Mouse (Mus musculus): ENCODE data around the gene Hadh. TPM values are rescaled to one million over a fixed set of nuclear protein-coding genes. Genes with fewer than 3 reads are reported as not detected.

Gene Hadh
- polyA plus RNA-seq, 2 experiments: 106 to 116 TPM

DNA sequence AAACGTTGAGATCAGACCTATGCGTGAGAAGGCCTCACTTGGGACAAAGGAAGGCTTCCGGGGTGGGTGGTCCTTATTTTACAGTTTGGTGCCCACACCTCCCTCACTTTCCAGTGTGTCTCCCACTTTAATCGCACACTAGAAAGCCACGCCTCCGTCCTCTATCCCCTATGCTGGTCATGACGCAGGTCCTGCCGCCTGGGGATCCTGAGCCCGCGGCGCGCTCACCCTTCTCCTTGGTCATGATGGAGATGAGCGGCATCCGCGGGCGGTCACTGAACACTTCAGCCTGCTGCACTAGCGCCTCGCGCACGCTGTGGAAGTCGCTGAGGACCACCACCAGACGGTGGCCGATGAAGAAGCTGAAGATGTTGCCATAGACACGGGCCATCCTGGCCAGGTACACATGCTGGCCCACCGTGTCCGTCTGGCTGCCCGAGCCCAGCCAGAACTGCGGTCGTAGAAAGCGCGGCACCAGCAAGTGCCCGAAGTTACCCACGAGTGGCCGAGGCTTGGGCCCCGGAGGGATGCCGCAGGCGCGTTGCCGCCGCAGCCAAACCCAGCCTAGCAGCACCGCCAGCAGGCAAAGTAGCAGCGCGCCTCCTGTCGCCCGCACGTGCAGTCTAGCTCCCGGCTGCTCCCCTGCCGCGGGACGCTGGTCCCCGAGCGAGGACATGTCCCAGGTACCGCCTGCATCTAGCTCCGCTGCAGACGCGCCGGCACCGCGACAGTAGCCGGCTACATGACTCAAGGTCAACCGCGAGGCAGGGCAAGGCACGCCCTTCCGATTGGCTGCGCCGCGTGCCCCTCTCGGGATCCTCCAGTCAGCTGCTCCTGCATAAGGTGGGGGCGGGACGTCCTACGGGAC, 30.8 kb upstream of the Hadh start, which contains the start of gene Cyp2u1:
Gene Cyp2u1 (minus strand): TSS at position 776 of the 868 bp plus-strand sequence.
- Histone ChIP-seq H3K27me3 (ENCODE audit: control insufficient read depth, insufficient read depth, low read length) (no peaks in the 10 kb centered on the region), H3K4me3 (replicated peaks; ENCODE audit: low read length) (peak within 1 kb of the TSS; percentile 75), H3K36me3 (ENCODE audit: control insufficient read depth, insufficient read depth, low read length) (no peaks in the 10 kb centered on the region), H3K4me2 (replicated peaks; ENCODE audit: low read depth, low read length, severe bottlenecking) (peak within 1 kb of the TSS; percentile 95), H3K27ac (replicated peaks; ENCODE audit: low read depth, low read length) (no peak within 1 kb of the TSS), H3K9ac (ENCODE audit: low read depth, low read length, severe bottlenecking) (peak within 1 kb of the TSS; percentile 69), H3K9me3 (ENCODE audit: control insufficient read depth, low read length) (peaks cover 3% of the 10 kb centered on the region; the same call in 1 of the 2 replicates), H3K4me1 (ENCODE audit: control insufficient read depth, insufficient read depth, low read length) (peaks cover 9% of the 10 kb centered on the region)
- 0 out of 2 replicates have a peak, but pooled peaks have one; percentile 25 for TF ChIP-seq POLR2A (IDR thresholded peaks at IDR 0.05; ENCODE audit: borderline replicate concordance, extremely low read depth, insufficient read depth, insufficient read length)
- peak; percentile 98 for ATAC-seq (ENCODE audit: low FRiP score, low read depth)
- DNase-seq (ENCODE audit: low spot score): peak; percentile 89
- WGBS: under 1% methylated on average over 66 of the region's 71 CpGs

DNA sequence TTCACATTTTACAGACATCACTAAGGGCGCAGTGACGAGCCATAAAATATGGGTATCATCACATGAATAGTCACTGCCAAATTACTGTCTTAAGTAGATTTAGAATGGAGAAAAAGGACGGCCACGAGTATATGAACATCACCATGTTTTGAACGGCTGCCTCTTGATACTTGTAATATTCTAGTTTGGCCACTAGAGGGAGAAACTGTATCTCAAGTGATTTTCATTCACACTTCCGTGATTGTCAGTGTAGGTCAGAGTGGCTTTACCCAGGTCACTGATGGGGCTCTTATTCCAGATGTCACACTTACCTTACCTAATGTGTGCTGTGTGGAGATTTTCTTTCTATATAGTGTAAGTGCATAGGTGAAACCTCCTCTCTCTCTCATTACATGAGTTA, 28.0 kb upstream of the Hadh start:
- H3K27me3 ChIP-seq (ENCODE audit: control insufficient read depth, insufficient read depth, low read length): no peaks in the 10 kb centered on the region
- H3K9ac ChIP-seq (ENCODE audit: low read depth, low read length, severe bottlenecking): no peak overlapping the region
- H3K9me3 ChIP-seq (ENCODE audit: control insufficient read depth, low read length): no peaks in the 10 kb centered on the region
- no peak overlapping the region for H3K4me3 ChIP-seq (replicated peaks; ENCODE audit: low read length)
- no peak for ATAC-seq (ENCODE audit: low FRiP score, low read depth)
- 8% methylated on average over 6 of the region's 6 CpGs for WGBS
- peaks cover 10% of the 10 kb centered on the region for H3K4me1 ChIP-seq (ENCODE audit: control insufficient read depth, insufficient read depth, low read length)
- H3K36me3 ChIP-seq (ENCODE audit: control insufficient read depth, insufficient read depth, low read length): no peaks in the 10 kb centered on the region
- H3K27ac ChIP-seq (replicated peaks; ENCODE audit: low read depth, low read length): no peak overlapping the region
- no peak for TF ChIP-seq POLR2A (IDR thresholded peaks at IDR 0.05; ENCODE audit: borderline replicate concordance, extremely low read depth, insufficient read depth, insufficient read length)
- DNase-seq (ENCODE audit: low spot score): peak; percentile 73
- no peak overlapping the region for H3K4me2 ChIP-seq (replicated peaks; ENCODE audit: low read depth, low read length, severe bottlenecking)

DNA sequence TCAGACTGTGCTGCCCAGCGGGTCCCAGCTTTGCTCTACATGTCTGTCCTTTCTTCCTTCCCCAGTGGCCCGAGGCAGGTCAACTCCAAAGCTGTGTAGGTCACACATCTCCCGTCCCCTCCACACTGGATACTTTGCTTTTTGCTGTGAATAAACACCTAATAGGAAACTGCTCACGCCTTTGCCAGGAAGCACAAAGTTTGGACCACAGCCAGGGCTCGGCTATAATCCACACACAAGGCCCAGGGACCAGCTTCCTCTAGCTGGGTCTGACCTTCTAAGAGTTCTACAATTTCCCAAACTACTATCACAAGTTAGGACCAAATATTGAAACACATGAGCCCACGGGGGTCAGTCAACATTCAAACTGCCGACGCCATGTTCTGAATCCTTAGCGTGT, 27.2 kb upstream of the Hadh start:
- 75% methylated on average over 9 of the region's 9 CpGs for whole genome bisulfite sequencing
- TF ChIP-seq POLR2A (IDR thresholded peaks at IDR 0.05; ENCODE audit: borderline replicate concordance, extremely low read depth, insufficient read depth, insufficient read length): no peak
- no peak for ATAC-seq (ENCODE audit: low FRiP score, low read depth)
- Histone ChIP-seq H3K9me3 (ENCODE audit: control insufficient read depth, low read length) (no peaks in the 10 kb centered on the region), H3K36me3 (ENCODE audit: control insufficient read depth, insufficient read depth, low read length) (no peaks in the 10 kb centered on the region), H3K4me2 (replicated peaks; ENCODE audit: low read depth, low read length, severe bottlenecking) (no peak overlapping the region), H3K4me1 (ENCODE audit: control insufficient read depth, insufficient read depth, low read length) (peaks cover 10% of the 10 kb centered on the region), H3K4me3 (replicated peaks; ENCODE audit: low read length) (no peak overlapping the region), H3K27me3 (ENCODE audit: control insufficient read depth, insufficient read depth, low read length) (no peaks in the 10 kb centered on the region), H3K9ac (ENCODE audit: low read depth, low read length, severe bottlenecking) (no peak overlapping the region), H3K27ac (replicated peaks; ENCODE audit: low read depth, low read length) (no peak overlapping the region)
- DNase-seq (ENCODE audit: low spot score): no peak

DNA sequence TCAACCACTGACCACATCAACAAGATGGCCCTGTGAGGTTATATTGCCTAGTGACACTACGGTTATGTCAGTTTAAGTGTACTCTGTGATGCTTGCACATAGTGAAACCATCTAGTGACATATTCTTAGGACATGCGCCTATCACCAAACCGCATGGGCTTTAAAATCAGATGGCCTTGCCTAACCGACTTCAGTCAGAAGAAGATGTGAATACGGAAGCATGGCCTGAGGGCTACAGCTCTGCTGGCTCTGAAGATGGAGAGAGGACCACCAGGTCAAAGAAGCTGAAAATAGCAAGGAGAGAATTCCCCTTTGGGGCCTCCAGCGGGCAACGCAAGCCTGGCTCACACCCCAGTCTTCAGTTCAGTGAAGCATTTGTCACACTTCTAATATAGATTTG, 25.0 kb upstream of the Hadh start:
- H3K27ac ChIP-seq (replicated peaks; ENCODE audit: low read depth, low read length): no peak overlapping the region
- no peak for ATAC-seq (ENCODE audit: low FRiP score, low read depth)
- no peak for TF ChIP-seq POLR2A (IDR thresholded peaks at IDR 0.05; ENCODE audit: borderline replicate concordance, extremely low read depth, insufficient read depth, insufficient read length)
- no peak overlapping the region for H3K4me2 ChIP-seq (replicated peaks; ENCODE audit: low read depth, low read length, severe bottlenecking)
- H3K4me3 ChIP-seq (replicated peaks; ENCODE audit: low read length): no peak overlapping the region
- H3K27me3 ChIP-seq (ENCODE audit: control insufficient read depth, insufficient read depth, low read length): no peaks in the 10 kb centered on the region
- no peak for DNase-seq (ENCODE audit: low spot score)
- no peaks in the 10 kb centered on the region for H3K9me3 ChIP-seq (ENCODE audit: control insufficient read depth, low read length)
- H3K9ac ChIP-seq (ENCODE audit: low read depth, low read length, severe bottlenecking): no peak overlapping the region
- H3K36me3 ChIP-seq (ENCODE audit: control insufficient read depth, insufficient read depth, low read length): no peaks in the 10 kb centered on the region
- 89% methylated on average over 7 of the region's 7 CpGs for WGBS
- peaks cover 7% of the 10 kb centered on the region; the same call in 1 of the 2 replicates for H3K4me1 ChIP-seq (ENCODE audit: control insufficient read depth, insufficient read depth, low read length)

DNA sequence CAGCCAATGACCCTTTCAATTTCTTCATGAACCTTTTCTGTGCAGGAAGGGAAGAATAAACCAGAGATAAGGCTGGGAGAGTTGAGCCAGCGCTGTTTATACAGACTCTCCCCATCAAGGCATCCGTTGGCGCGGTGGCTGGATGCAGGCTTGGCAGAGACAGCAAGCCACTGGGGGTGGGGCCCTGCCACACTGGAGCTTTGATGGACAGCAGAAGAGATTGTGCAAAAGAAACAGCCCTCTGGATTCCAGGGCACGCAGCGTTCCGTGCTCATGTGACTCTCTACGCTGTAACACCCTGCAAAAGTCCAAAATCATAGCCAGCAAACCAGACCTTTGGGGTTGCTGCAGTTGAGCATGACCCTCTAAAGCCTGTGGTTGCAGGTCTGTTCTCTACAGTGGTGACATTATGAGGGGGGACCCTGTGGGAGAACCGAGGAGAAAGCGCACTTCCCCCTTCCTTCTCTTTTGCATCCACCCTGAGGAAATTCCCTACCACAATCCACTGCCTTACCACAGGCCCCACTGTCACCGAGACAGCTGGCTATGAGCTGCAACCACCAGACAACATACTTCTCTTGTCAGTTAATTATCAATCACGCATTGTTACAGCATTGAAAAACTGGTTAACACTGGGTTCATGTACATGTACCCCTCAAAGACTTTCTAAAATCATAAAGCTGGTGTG, 23.8 kb upstream of the Hadh start:
- no peak overlapping the region for H3K4me2 ChIP-seq (replicated peaks; ENCODE audit: low read depth, low read length, severe bottlenecking)
- TF ChIP-seq POLR2A (IDR thresholded peaks at IDR 0.05; ENCODE audit: borderline replicate concordance, extremely low read depth, insufficient read depth, insufficient read length): no peak
- ATAC-seq (ENCODE audit: low FRiP score, low read depth): no peak

More for the DNA sequence above, 23.8 kb upstream of the Hadh start:
- no peak overlapping the region for H3K27ac ChIP-seq (replicated peaks; ENCODE audit: low read depth, low read length)
- no peak for DNase-seq (ENCODE audit: low spot score)
- H3K9me3 ChIP-seq (ENCODE audit: control insufficient read depth, low read length): no peaks in the 10 kb centered on the region
- H3K27me3 ChIP-seq (ENCODE audit: control insufficient read depth, insufficient read depth, low read length): no peaks in the 10 kb centered on the region
- no peak overlapping the region for H3K4me3 ChIP-seq (replicated peaks; ENCODE audit: low read length)
- 85% methylated on average over 12 of the region's 12 CpGs for WGBS
- H3K9ac ChIP-seq (ENCODE audit: low read depth, low read length, severe bottlenecking): no peak overlapping the region
- no peaks in the 10 kb centered on the region for H3K36me3 ChIP-seq (ENCODE audit: control insufficient read depth, insufficient read depth, low read length)
- H3K4me1 ChIP-seq (ENCODE audit: control insufficient read depth, insufficient read depth, low read length): peaks cover 7% of the 10 kb centered on the region; the same call in 1 of the 2 replicates
